Mouse (Mus musculus) thymus, adult 2 months (tissue): ENCODE measurements around the gene Ppil1.

ENCODE experiments used
- CTCF ChIP-seq: fragments of 200-500 bp; IDR thresholded peaks from 2 replicates; pipeline ENCODE4 v1.5.1; 2012; ENCODE audit warnings: mild to moderate bottlenecking, control low read depth, low read length, moderate library complexity, borderline replicate concordance; ENCODE audit not compliant: control insufficient read depth, poor library complexity, insufficient read depth; ENCODE audit errors: extremely low read depth
- POLR2A ChIP-seq: fragments of 200-500 bp; IDR thresholded peaks from 2 replicates; pipeline ENCODE4 v1.6.1; 2012; ENCODE audit warnings: mild to moderate bottlenecking, low read length, control low read depth, moderate library complexity; ENCODE audit not compliant: control insufficient read depth, poor library complexity, insufficient read depth; ENCODE audit errors: extremely low read depth

DNA sequence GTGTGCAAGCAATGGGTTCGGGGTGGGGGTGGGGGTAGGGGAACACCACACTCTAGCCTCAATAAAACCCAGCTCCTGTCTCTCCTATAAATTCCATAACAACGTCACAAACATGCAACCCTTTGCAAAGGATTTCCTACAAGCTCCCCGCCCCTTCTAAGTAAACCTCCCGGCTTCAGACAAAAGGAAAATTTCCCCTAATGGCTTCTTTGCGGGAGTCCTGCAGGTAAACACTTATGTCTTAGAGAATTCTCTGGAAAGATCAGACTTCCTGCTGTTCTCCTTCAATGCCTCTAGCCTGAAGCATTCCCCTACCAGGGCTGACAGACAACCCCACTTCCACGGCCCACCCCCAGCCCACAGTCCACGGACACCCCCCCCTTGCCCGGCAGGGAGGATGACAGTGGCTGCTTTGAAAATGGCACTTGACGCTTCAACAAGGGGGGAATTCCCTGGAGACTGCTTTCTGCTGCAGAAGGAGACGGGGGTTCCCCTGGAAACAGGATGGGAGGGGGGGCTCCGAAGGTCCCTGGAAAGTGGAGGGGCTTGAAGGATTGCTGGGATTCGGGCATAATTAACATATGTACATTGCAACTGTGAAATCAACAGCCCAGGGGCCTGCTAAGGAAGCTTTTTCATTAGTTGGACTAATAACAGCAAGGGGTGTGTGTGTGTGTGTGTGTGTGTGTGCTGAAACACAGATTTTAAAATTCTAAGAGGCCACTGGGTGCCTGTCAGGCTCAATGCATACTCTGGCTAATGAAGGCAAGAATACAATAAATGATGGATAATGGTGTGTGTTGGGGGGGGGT, 50.4 kb downstream of the Ppil1 start:
- no peak for TF ChIP-seq CTCF
- no peak for TF ChIP-seq POLR2A
